Mouse (Mus musculus): ENCODE measurements around the gene Adpgk.
"Not testable (repeated sequence)": the region's sequence is repeated elsewhere in the genome, so short reads cannot be mapped to it uniquely, and the experiment has no call there.

The Adpgk gene

DNA sequence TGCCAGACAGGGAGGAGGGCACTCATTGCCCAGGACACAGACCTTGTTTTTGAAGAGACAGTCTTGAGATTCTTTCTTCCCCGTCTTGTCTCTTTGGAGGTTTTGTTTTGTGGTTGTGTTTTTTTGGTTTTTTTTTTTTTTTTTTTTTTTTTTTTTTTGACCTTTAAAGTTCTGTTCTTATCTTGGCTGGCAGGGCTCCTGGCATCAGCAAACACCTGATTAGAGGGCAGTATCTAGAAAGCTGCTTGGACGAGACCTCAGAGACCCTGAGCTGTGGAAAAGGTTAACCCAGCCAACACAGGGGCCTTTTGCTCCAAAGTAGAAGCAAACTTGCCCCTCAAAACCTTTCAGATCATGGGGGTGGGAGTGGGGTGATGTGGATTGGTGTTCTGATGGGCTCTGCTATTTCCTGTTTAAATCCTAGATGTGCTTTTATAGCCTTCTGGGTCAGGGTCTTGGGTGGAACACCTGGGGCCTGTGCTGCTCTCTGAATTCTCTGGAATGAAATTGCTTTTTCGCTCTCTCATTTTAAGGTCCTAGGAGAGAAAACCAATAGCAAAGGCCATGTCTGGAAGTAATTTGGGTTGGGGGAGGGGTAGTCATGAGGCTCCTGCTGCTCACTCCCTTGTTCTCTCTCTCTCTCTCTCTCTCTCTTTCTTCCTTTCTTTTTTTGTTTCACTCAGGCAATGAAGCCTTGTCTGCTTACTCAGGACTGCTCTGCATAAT, 2.5 kb upstream of the Adpgk start:
- in situ Hi-C loops (cut with MboI, MseI) = loop anchor here (25.0 kb wide), 1 partner anchor 727 kb away; the partner anchor contains the start of gene Cd276

DNA sequence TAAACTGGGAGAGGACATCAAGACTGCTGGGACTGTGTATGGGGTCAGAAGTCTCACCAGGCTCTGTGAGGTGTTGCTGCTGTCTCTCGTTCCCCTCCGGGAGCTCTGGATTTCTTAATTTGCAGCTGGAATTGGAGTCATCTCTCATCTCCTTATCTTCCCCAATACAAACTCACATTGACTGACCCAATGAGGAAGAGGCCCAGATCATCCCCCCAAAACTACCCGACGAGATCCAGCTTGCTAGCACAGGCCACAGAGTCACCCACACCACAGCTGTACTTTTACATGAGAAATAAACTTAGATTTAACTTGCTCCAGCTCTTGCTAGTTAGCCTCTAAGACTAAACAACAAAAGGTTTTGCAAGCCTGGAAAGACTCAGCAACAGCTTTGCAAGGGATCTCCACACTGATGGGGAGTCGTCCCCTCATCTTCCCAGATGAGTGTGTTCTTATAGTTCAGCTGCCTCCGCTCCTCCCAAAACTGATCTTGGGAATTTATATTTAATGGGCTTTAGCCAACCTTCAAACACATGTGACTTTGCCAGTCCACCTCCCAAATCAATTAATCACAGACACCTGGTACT, 1.7 kb upstream of the Adpgk start:
- in situ Hi-C loops (cut with MboI, MseI) = loop anchor here (5.0 to 25.0 kb wide), 2 partner anchors 198 to 727 kb away; partner anchors contain the start of genes Arih1 and Cd276

- in situ Hi-C loops (cut with MboI, MseI) = loop anchor here (5.0 to 25.0 kb wide), 2 partner anchors 195 to 730 kb away; partner anchors contain the start of genes Arih1 and Cd276
These were observed 532 bp downstream of the Adpgk start for GRCm38 (mm10) chr9:59291688-59292492.

- in situ Hi-C loops (cut with MboI, MseI) = loop anchor here (5.0 to 25.0 kb wide), 2 partner anchors 195 to 730 kb away; partner anchors contain the start of genes Arih1 and Cd276
These were observed 1.1 kb downstream of the Adpgk start for GRCm38 (mm10) chr9:59292493-59292875.

GRCm38 (mm10) chr9:59296419-59296818, 5.1 kb downstream of the Adpgk start:
- in situ Hi-C loops (cut with MboI, MseI) = loop anchor here (25.0 kb wide), 1 partner anchor 734 kb away; the partner anchor contains the start of gene Cd276

GRCm38 (mm10) chr9:59307890-59308289, 16.5 kb downstream of the Adpgk start:
- in situ Hi-C loops (cut with MboI, MseI) = no loop called here

DNA sequence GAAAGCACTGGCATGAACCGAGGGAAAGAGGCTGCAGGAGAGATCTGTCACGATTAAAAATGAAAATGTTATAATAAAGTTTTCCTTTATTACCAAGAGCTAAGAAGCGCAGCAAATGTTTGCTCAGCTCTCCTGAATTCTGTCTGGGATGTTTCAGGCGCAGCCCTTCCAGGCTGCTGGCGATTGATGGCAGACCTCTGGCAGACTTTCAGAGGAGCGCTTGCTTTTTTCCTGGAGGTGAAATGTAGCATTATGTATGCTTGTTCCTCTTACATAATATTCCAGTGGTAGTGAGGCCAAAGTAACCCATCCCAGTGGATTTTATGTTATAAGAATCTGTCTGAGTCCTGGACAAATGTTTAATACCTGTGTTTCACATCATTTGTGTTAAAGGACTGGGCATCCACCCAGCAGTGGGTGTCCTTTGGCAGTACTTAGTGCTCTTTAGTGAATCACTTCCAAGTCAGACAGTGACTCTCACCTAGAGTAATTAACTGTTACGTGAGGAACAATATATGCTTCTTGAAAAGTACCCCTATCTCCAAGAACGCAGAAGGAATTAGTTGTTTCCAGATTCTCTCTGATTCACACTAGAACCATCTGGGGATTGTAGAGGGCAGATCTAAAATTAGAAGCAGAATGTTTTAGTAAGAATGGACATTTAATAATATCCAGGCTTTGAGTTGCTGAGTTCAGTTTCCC, 19.4 kb downstream of the Adpgk start:
- in situ Hi-C loops (cut with MboI, MseI) = no loop called here

GRCm38 (mm10) chr9:59311284-59311670, 19.9 kb downstream of the Adpgk start:
- in situ Hi-C loops (cut with MboI, MseI) = no loop called here

DNA sequence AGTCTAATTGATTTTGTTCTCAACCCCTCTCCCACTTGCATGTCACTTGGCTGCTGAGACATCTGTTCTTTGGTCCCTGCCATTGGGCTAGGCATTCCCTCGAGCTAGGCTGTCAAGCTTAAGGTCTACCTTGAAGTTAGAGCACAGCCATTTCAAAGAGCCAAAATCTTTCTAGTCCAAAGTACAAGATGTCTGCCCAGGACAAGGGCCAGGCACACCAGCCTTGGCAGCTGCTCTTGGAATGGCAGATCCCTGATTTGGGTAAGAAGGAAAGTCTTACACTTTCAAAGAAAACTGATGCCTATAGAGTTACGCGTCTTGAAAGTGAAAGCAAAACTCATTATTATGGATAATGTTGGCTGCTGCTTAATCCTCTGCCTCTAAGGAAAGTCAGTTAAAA, 24.8 kb downstream of the Adpgk start:
- in situ Hi-C loops (cut with MboI, MseI) = no loop called here

DNA sequence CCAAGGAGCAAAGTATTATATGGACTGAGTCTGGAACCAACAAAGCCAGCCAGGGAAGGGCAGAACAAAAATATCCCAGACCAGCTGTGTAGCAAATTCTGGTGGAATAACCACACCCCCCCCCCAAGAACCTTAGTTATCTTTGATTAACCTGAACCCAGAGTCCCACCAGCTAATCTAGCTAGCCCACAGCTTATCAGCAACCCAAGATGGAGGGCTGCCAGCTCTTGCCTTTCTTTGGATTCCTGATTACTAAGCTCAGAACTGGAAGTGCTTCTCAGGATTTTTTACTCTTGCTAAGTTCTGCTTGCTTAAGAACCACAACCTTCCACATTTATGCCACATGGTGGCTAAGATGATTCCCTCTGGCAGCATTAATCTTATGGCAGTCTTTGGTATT, 33.0 kb downstream of the Adpgk start:
- in situ Hi-C loops (cut with MboI, MseI) = no loop called here

GRCm38 (mm10) chr9:59330055-59330454, 38.7 kb downstream of the Adpgk start:
- in situ Hi-C loops (cut with MboI, MseI) = no loop called here

DNA sequence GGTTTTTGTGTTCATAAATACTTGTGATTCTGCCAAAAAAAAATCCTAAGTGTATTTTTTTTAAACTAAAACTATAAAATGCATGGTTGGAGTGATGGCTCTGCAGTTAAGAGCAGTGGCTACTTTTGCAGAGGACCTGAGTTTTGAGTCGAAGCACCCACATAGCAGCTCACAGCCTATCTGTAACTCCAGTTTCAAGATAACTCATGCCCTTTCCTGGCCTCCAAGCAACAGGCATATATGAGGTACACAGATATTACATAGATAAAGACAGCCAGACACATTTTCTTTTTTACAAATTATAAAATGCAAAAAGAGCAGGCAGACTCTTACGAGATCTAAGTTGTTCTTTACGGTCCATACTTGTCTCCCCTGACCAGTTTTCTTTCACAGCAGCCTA, 45.2 kb downstream of the Adpgk start:
- in situ Hi-C loops (cut with MboI, MseI) = no loop called here

- in situ Hi-C loops (cut with MboI, MseI) = no loop called here
These were observed 46.5 kb downstream of the Adpgk start for GRCm38 (mm10) chr9:59337889-59338288.

DNA sequence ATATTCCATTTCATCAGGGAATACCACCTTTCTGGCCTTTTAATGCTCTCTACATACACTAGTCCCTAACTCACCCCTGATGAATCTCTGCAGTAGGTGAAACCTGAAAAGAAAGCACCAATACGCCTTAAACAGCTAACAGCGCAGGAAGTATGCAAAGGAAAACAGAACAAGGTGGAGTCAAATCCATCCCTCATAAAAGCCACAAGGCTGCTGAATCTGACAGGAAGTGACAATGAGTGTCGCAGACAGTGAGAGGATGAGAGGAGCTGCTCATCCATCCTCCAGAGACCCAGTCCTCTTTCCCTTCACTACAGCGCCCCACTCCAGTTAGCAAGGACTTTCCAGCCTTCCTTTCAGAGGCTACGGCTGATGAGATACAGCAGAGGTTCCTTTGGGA, 47.1 kb downstream of the Adpgk start:
- in situ Hi-C loops (cut with MboI, MseI) = no loop called here

GRCm38 (mm10) chr9:59339107-59339506, 47.7 kb downstream of the Adpgk start:
- in situ Hi-C loops (cut with MboI, MseI) = no loop called here

GRCm38 (mm10) chr9:59340002-59340401, 48.6 kb downstream of the Adpgk start:
- in situ Hi-C loops (cut with MboI, MseI) = loop anchor here (5.0 kb wide), 1 partner anchor 67 kb away; no protein-coding TSS in a partner anchor

- in situ Hi-C loops (cut with MboI, MseI) = no loop called here
These were observed 54.8 kb downstream of the Adpgk start for GRCm38 (mm10) chr9:59346176-59346575.

- in situ Hi-C loops (cut with MboI, MseI) = no loop called here
These were observed 61.4 kb downstream of the Adpgk start for GRCm38 (mm10) chr9:59352586-59353252.

DNA sequence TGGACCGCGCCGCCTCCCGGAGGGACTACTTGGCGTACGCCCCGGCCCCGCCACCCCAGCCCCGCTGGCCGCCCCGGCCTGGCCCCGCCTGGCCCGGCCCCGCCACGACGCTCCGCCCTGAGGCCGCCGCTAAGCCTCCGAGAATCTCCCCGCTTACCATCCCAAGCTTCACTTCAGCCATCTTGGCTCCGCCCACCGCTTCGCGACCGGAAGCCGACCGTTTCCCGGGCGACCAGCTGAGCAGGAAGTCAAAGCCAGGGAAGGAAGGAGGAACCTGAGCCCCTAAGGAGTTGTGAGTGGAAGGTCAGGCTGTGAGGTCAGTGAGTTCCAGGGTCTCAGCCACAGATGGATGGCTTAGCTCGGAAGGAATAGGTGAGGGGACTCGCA, 61.9 kb downstream of the Adpgk start, which contains the start of gene Bbs4:
TSS of gene Bbs4 (minus strand) at position 256 of the 387 bp plus-strand sequence.
- in situ Hi-C loops (cut with MboI, MseI) = no loop called here

- in situ Hi-C loops (cut with MboI, MseI) = not testable (repeated sequence)
These were observed 66.7 kb downstream of the Adpgk start for GRCm38 (mm10) chr9:59358041-59358440.

GRCm38 (mm10) chr9:59360487-59360886, 69.1 kb downstream of the Adpgk start:
- in situ Hi-C loops (cut with MboI, MseI) = not testable (repeated sequence)

Measured in T-helper 2 cell (primary cell).